Mouse (Mus musculus): ENCODE measurements around the gene Gm15517. TPM values are rescaled to one million over a fixed set of nuclear protein-coding genes. Genes with fewer than 3 reads are reported as not detected.
"Not testable (repeated sequence)": the region's sequence is repeated elsewhere in the genome, so short reads cannot be mapped to it uniquely, and the experiment has no call there.

Gm15517 gene
- total and polyA plus RNA-seq, 2 experiments from 2014 or later, result not detected

- no peaks in the 10 kb centered on the region for H3K27me3 ChIP-seq (ENCODE audit: control insufficient read depth, insufficient read depth, low read length)
- no peak for DNase-seq (ENCODE audit: low spot score)
- ATAC-seq (ENCODE audit: insufficient read depth, low read depth), result no peak
- 44% methylated on average over 4 of the region's 4 CpGs for WGBS
- H3K4me3 ChIP-seq (ENCODE audit: low read depth, low read length), result no peak overlapping the region
- TF ChIP-seq CTCF (IDR thresholded peaks at IDR 0.05; ENCODE audit: low read depth) (no peak), EP300 (IDR thresholded peaks at IDR 0.05; ENCODE audit: low read depth) (no peak)
- H3K27ac ChIP-seq (ENCODE audit: low read depth), result no peak overlapping the region
- H3K4me1 ChIP-seq (ENCODE audit: control insufficient read depth, insufficient read depth), result no peaks in the 10 kb centered on the region
- no peak overlapping the region for H3K9ac ChIP-seq (replicated peaks; ENCODE audit: low read depth, low read length)
- H3K36me3 ChIP-seq (replicated peaks; ENCODE audit: control insufficient read depth, insufficient read depth, low read length), result no peaks in the 10 kb centered on the region
- H3K9me3 ChIP-seq (replicated peaks; ENCODE audit: control insufficient read depth, low read length), result no peaks in the 10 kb centered on the region
- no peak overlapping the region for H3K4me2 ChIP-seq (ENCODE audit: low read depth, low read length)
Observed at GRCm38 (mm10) chr7:44291418-44291817, 30.2 kb downstream of the Gm15517 start.

- not testable (repeated sequence) for H3K4me3 ChIP-seq (ENCODE audit: low read depth, low read length); H3K27me3 ChIP-seq (ENCODE audit: control insufficient read depth, insufficient read depth, low read length); H3K4me2 ChIP-seq (ENCODE audit: low read depth, low read length); H3K4me1 ChIP-seq (ENCODE audit: control insufficient read depth, insufficient read depth); H3K9me3 ChIP-seq (replicated peaks; ENCODE audit: control insufficient read depth, low read length); H3K36me3 ChIP-seq (replicated peaks; ENCODE audit: control insufficient read depth, insufficient read depth, low read length); H3K9ac ChIP-seq (replicated peaks; ENCODE audit: low read depth, low read length); H3K27ac ChIP-seq (ENCODE audit: low read depth); DNase-seq (ENCODE audit: low spot score); ATAC-seq (ENCODE audit: insufficient read depth, low read depth)
- WGBS, result 72% methylated on average over 2 of the region's 2 CpGs
Observed at GRCm38 (mm10) chr7:44297501-44297900, 36.3 kb downstream of the Gm15517 start.

- Histone ChIP-seq H3K27me3 (ENCODE audit: control insufficient read depth, insufficient read depth, low read length) (0 out of 2 replicates have a peak, but pooled peaks cover 7% of the 10 kb centered on the region), H3K9me3 (replicated peaks; ENCODE audit: control insufficient read depth, low read length) (no peaks in the 10 kb centered on the region), H3K4me2 (ENCODE audit: low read depth, low read length) (peak overlapping the region; percentile 75), H3K4me3 (ENCODE audit: low read depth, low read length) (peak overlapping the region; percentile 59), H3K27ac (ENCODE audit: low read depth) (no peak overlapping the region), H3K4me1 (ENCODE audit: control insufficient read depth, insufficient read depth) (0 out of 2 replicates have a peak, but pooled peaks cover 4% of the 10 kb centered on the region), H3K36me3 (replicated peaks; ENCODE audit: control insufficient read depth, insufficient read depth, low read length) (no peaks in the 10 kb centered on the region), H3K9ac (replicated peaks; ENCODE audit: low read depth, low read length) (peak overlapping the region; percentile 71)
- WGBS, result 92% methylated on average over 14 of the region's 14 CpGs
- no peak for TF ChIP-seq CTCF (IDR thresholded peaks at IDR 0.05; ENCODE audit: low read depth)
- TF ChIP-seq EP300 (IDR thresholded peaks at IDR 0.05; ENCODE audit: low read depth), result no peak
- ATAC-seq (ENCODE audit: insufficient read depth, low read depth) (no peak), DNase-seq (ENCODE audit: low spot score) (no peak)
Observed at GRCm38 (mm10) chr7:44303346-44304340, 42.4 kb downstream of the Gm15517 start.

- under 1% methylated on average over 25 of the region's 25 CpGs for WGBS
- ATAC-seq (ENCODE audit: insufficient read depth, low read depth), result peak; percentile 10
- peak overlapping the region; percentile 79 for H3K27ac ChIP-seq (ENCODE audit: low read depth)
- TF ChIP-seq EP300 (IDR thresholded peaks at IDR 0.05; ENCODE audit: low read depth) (no peak), CTCF (IDR thresholded peaks at IDR 0.05; ENCODE audit: low read depth) (no peak)
- H3K4me2 ChIP-seq (ENCODE audit: low read depth, low read length), result peak overlapping the region; percentile 75
- H3K4me1 ChIP-seq (ENCODE audit: control insufficient read depth, insufficient read depth), result 0 out of 2 replicates have a peak, but pooled peaks cover 4% of the 10 kb centered on the region
- no peak for DNase-seq (ENCODE audit: low spot score)
- no peaks in the 10 kb centered on the region for H3K9me3 ChIP-seq (replicated peaks; ENCODE audit: control insufficient read depth, low read length)
- peak overlapping the region; percentile 59 for H3K4me3 ChIP-seq (ENCODE audit: low read depth, low read length)
- H3K27me3 ChIP-seq (ENCODE audit: control insufficient read depth, insufficient read depth, low read length), result peaks cover 8% of the 10 kb centered on the region; the same call in 1 of the 2 replicates
- H3K36me3 ChIP-seq (replicated peaks; ENCODE audit: control insufficient read depth, insufficient read depth, low read length), result no peaks in the 10 kb centered on the region
- H3K9ac ChIP-seq (replicated peaks; ENCODE audit: low read depth, low read length), result peak overlapping the region; percentile 71
Observed at GRCm38 (mm10) chr7:44304463-44304774, 43.2 kb downstream of the Gm15517 start.

- Histone ChIP-seq H3K4me1 (ENCODE audit: control insufficient read depth, insufficient read depth) (0 out of 2 replicates have a peak, but pooled peaks cover 4% of the 10 kb centered on the region), H3K27me3 (ENCODE audit: control insufficient read depth, insufficient read depth, low read length) (peaks cover 12% of the 10 kb centered on the region; the same call in 1 of the 2 replicates), H3K9me3 (replicated peaks; ENCODE audit: control insufficient read depth, low read length) (no peaks in the 10 kb centered on the region), H3K9ac (replicated peaks; ENCODE audit: low read depth, low read length) (peak overlapping the region; percentile 71), H3K4me3 (ENCODE audit: low read depth, low read length) (peak overlapping the region; percentile 59), H3K4me2 (ENCODE audit: low read depth, low read length) (peak overlapping the region; percentile 75), H3K27ac (ENCODE audit: low read depth) (peak overlapping the region; percentile 79), H3K36me3 (replicated peaks; ENCODE audit: control insufficient read depth, insufficient read depth, low read length) (no peaks in the 10 kb centered on the region)
- DNase-seq (ENCODE audit: low spot score) (peak; percentile 99), ATAC-seq (ENCODE audit: insufficient read depth, low read depth) (peak; percentile 90)
- TF ChIP-seq EP300 (IDR thresholded peaks at IDR 0.05; ENCODE audit: low read depth) (0 out of 2 replicates have a peak, but pooled peaks have one; percentile 40), CTCF (IDR thresholded peaks at IDR 0.05; ENCODE audit: low read depth) (no peak)
- under 1% methylated on average over 49 of the region's 49 CpGs for WGBS
Observed at GRCm38 (mm10) chr7:44304775-44305641, 43.8 kb downstream of the Gm15517 start.
